Mouse (Mus musculus) liver, embryonic 15.5 days (tissue): Measurements from ENCODE around the gene Trrap. TPM values are rescaled to one million over a fixed set of nuclear protein-coding genes. Genes with fewer than 3 reads are reported as not detected.

Experiments
- ATAC-seq: fragments of 200-750 bp; cut with Nextera tagmentation; 2 replicates; pipeline ENCODE4 v1.8.0; 2017; ENCODE audit warnings: moderate number of reproducible peaks, mild to moderate bottlenecking, moderate library complexity; ENCODE audit not compliant: insufficient read depth
- H3K27ac ChIP-seq: fragments of 300-500 bp; sonication (generic); replicated peaks from 2 replicates; pipeline ENCODE4 v1.5.1; 2015; ENCODE audit warnings: mild to moderate bottlenecking, inconsistent platforms
- H3K27me3 ChIP-seq: fragments of 300-500 bp; sonication (generic); 2 replicates; pipeline ENCODE4 v1.6.1; 2015; ENCODE audit warnings: mild to moderate bottlenecking, inconsistent platforms
- H3K36me3 ChIP-seq: fragments of 300-500 bp; sonication (generic); replicated peaks from 2 replicates; pipeline ENCODE4 v1.6.1; 2015; ENCODE audit warnings: moderate library complexity, mild to moderate bottlenecking, inconsistent platforms
- H3K4me1 ChIP-seq: fragments of 300-500 bp; sonication (generic); replicated peaks from 2 replicates; pipeline ENCODE4 v1.6.1; 2015; ENCODE audit warnings: inconsistent platforms
- H3K4me2 ChIP-seq: fragments of 300-500 bp; sonication (generic); 2 replicates; pipeline ENCODE4 v1.6.1; 2015; ENCODE audit warnings: moderate library complexity, mild to moderate bottlenecking, inconsistent platforms
- H3K4me3 ChIP-seq: fragments of 300-500 bp; sonication (generic); replicated peaks from 2 replicates; pipeline ENCODE4 v1.5.1; 2015; ENCODE audit warnings: mild to moderate bottlenecking, inconsistent platforms
- H3K9ac ChIP-seq: fragments of 300-500 bp; sonication (generic); 2 replicates; pipeline ENCODE4 v1.6.1; 2015; ENCODE audit warnings: moderate library complexity, mild to moderate bottlenecking, inconsistent platforms
- H3K9me3 ChIP-seq: fragments of 300-500 bp; sonication (generic); replicated peaks from 2 replicates; pipeline ENCODE4 v1.6.1; 2016; ENCODE audit warnings: inconsistent platforms
- WGBS: fragments of 180-500 bp; shearing (Covaris S2); methylation state at CpG from one replicate; pipeline ENCODE4 v1.1.7; 2015; ENCODE audit warnings: mixed read lengths; ENCODE audit not compliant: insufficient replicate concordance; 5-methylcytosine and 5-hydroxymethylcytosine counted together
- microRNA-seq: library from miRNA; unstranded; fragments of <30 nt; microRNA quantifications from one replicate; pipeline ENCODE4, GENCODE M21; 2016
- polyA plus RNA-seq: library from polyadenylated mRNA; unstranded; fragments of >200 nt; fragmentation: Nextera tagmentation; extraction: Ambion mirVana; gene quantifications from 2 replicates; pipeline ENCODE4 v1.2.1, GENCODE M21; 2015

Gene Trrap
- polyA plus RNA-seq, 1 experiment from 2014 or later: 13.2 TPM

- Histone ChIP-seq H3K9ac (no peak overlapping the region), H3K4me2 (no peak overlapping the region), H3K4me3 (no peak overlapping the region), H3K4me1 (no peaks in the 10 kb centered on the region), H3K27me3 (no peaks in the 10 kb centered on the region), H3K9me3 (no peaks in the 10 kb centered on the region), H3K27ac (no peak overlapping the region), H3K36me3 (no peaks in the 10 kb centered on the region)
- 40% methylated on average over 7 of the region's 7 CpGs for WGBS
- ATAC-seq: no peak
These were observed 131.0 kb downstream of the Trrap start for GRCm38 (mm10) chr5:144898448-144899052.

- Histone ChIP-seq H3K4me2 (no peak overlapping the region), H3K9me3 (no peaks in the 10 kb centered on the region), H3K36me3 (no peaks in the 10 kb centered on the region), H3K4me3 (no peak overlapping the region), H3K4me1 (no peaks in the 10 kb centered on the region), H3K9ac (no peak overlapping the region), H3K27ac (no peak overlapping the region), H3K27me3 (no peaks in the 10 kb centered on the region)
- 70% methylated on average over 7 of the region's 7 CpGs for WGBS
- no peak for ATAC-seq
These were observed 133.5 kb downstream of the Trrap start for GRCm38 (mm10) chr5:144901035-144901434.

- H3K4me1 ChIP-seq: no peaks in the 10 kb centered on the region
- no peak for ATAC-seq
These were observed 134.3 kb downstream of the Trrap start for GRCm38 (mm10) chr5:144901791-144902190.

GRCm38 (mm10) chr5:144904356-144905134, 137.0 kb downstream of the Trrap start:
- WGBS: 61% methylated on average over 12 of the region's 12 CpGs
- Histone ChIP-seq H3K9me3 (no peaks in the 10 kb centered on the region), H3K9ac (no peak overlapping the region), H3K4me3 (no peak overlapping the region), H3K4me2 (no peak overlapping the region), H3K36me3 (no peaks in the 10 kb centered on the region), H3K27ac (no peak overlapping the region), H3K27me3 (no peaks in the 10 kb centered on the region), H3K4me1 (no peaks in the 10 kb centered on the region)
- ATAC-seq: no peak

More at GRCm38 (mm10) chr5:144901791-144902190, 134.3 kb downstream of the Trrap start:
- no peaks in the 10 kb centered on the region for H3K9me3 ChIP-seq
- WGBS: 77% methylated on average over 10 of the region's 10 CpGs
- H3K27me3 ChIP-seq: no peaks in the 10 kb centered on the region
- no peaks in the 10 kb centered on the region for H3K36me3 ChIP-seq
- no peak overlapping the region for H3K27ac ChIP-seq
- H3K9ac ChIP-seq: no peak overlapping the region
- no peak overlapping the region for H3K4me2 ChIP-seq
- no peak overlapping the region for H3K4me3 ChIP-seq

GRCm38 (mm10) chr5:144907591-144907990, 140.1 kb downstream of the Trrap start:
- 58% methylated on average over 2 of the region's 2 CpGs for WGBS
- Histone ChIP-seq H3K27me3 (no peaks in the 10 kb centered on the region), H3K4me3 (no peak overlapping the region), H3K9me3 (no peaks in the 10 kb centered on the region), H3K4me1 (no peaks in the 10 kb centered on the region), H3K4me2 (no peak overlapping the region), H3K36me3 (no peaks in the 10 kb centered on the region), H3K27ac (no peak overlapping the region), H3K9ac (no peak overlapping the region)
- ATAC-seq: no peak

Small RNAs within 50 kb of the gene (microRNA-seq; reads per million reads assigned to microRNA genes)
- gene Mir7039: not detected

Other genes starting within 250 kb of the Trrap start
- gene Nptx2, start 221.8 kb upstream of the Trrap start, polyA plus RNA-seq: 0.03 TPM in 1 of 2 replicates, not detected in the other
- 0.41 and 0.69 TPM in 2 replicates for gene Tmem130, start 5.9 kb upstream of the Trrap start, polyA plus RNA-seq
- 2.0 and 2.3 TPM in 2 replicates for gene Smurf1, start 198.1 kb downstream of the Trrap start, polyA plus RNA-seq